Mouse (Mus musculus) ES-E14 (cell line): ENCODE measurements around the gene Tnip1.

Experiments used
- HCFC1 ChIP-seq: IDR thresholded peaks from 2 replicates; pipeline ENCODE4 v1.6.1; 2012; ENCODE audit warnings: low read length, inconsistent platforms, borderline replicate concordance; ENCODE audit not compliant: insufficient read depth
- ZC3H11A ChIP-seq: IDR thresholded peaks from 2 replicates; pipeline ENCODE4 v1.6.1; 2012; ENCODE audit warnings: low read depth, mild to moderate bottlenecking, inconsistent platforms, low read length, borderline replicate concordance

DNA sequence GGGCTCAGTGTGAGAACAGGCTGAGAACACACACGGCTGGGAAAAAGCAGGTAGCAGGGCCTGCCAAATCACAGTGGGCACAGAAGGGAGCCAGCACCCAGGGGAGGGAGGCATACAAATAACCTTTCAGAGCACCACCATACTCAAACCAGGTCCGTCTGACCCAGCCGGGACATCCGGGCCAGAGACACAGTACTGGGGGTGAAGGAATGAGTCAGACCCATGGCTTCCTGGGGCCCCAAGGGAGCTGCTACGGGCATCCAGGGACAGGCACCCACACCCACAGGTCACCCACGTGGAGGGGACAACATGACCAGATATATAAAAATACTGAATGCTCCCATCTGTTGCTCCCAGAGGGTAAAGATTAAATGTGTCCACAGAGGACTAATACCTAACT, 10.1 kb downstream of the Tnip1 start:
- TF ChIP-seq ZC3H11A, result no peak
- TF ChIP-seq HCFC1, result no peak
